Mouse (Mus musculus) spleen, postnatal 14 days (tissue): ENCODE measurements around the gene Dapk2.

Experiments used
- DNase-seq, 2 experiments: peaks; one replicate each; pipeline ENCODE4 v3.0.0; 2021 to 2022; ENCODE audit warnings: low spot score in 2 of 2

Gene Dapk2

GRCm38 (mm10) chr9:66231820-66232479 lies 73.9 kb downstream of the Dapk2 start:
- no peak for DNase-seq

GRCm38 (mm10) chr9:66236615-66237014 lies 78.6 kb downstream of the Dapk2 start:
- DNase-seq = no peak

- DNase-seq = no peak
Measured at GRCm38 (mm10) chr9:66237742-66238141, 79.7 kb downstream of the Dapk2 start.

- DNase-seq = no peak
Measured at GRCm38 (mm10) chr9:66239173-66239572, 81.2 kb downstream of the Dapk2 start.

GRCm38 (mm10) chr9:66239691-66240090 lies 81.7 kb downstream of the Dapk2 start:
- no peak for DNase-seq

- no peak for DNase-seq
Measured at GRCm38 (mm10) chr9:66240493-66240892, 82.5 kb downstream of the Dapk2 start.

GRCm38 (mm10) chr9:66240991-66241390 lies 83.0 kb downstream of the Dapk2 start:
- DNase-seq = peak in 1 of 2 experiments; percentile 23

GRCm38 (mm10) chr9:66241722-66242121 lies 83.7 kb downstream of the Dapk2 start:
- DNase-seq = no peak

- no peak for DNase-seq
Measured at GRCm38 (mm10) chr9:66243240-66243639, 85.2 kb downstream of the Dapk2 start.

- no peak for DNase-seq
Measured at GRCm38 (mm10) chr9:66244079-66244478, 86.1 kb downstream of the Dapk2 start.

- DNase-seq = no peak
Measured at GRCm38 (mm10) chr9:66245707-66246106, 87.7 kb downstream of the Dapk2 start.

- no peak for DNase-seq
Measured at GRCm38 (mm10) chr9:66249281-66249680, 91.3 kb downstream of the Dapk2 start.

- DNase-seq = no peak
Measured at GRCm38 (mm10) chr9:66251159-66251691, 93.2 kb downstream of the Dapk2 start.

GRCm38 (mm10) chr9:66261741-66262140 lies 103.7 kb downstream of the Dapk2 start:
- DNase-seq = no peak

- no peak for DNase-seq
Measured at GRCm38 (mm10) chr9:66263701-66264100, 105.7 kb downstream of the Dapk2 start.

GRCm38 (mm10) chr9:66265645-66266044 lies 107.6 kb downstream of the Dapk2 start:
- no peak for DNase-seq

GRCm38 (mm10) chr9:66266237-66267170 lies 108.5 kb downstream of the Dapk2 start:
- DNase-seq = no peak

- DNase-seq = no peak
Measured at GRCm38 (mm10) chr9:66268804-66269203, 110.8 kb downstream of the Dapk2 start.

GRCm38 (mm10) chr9:66270038-66270437 lies 112.0 kb downstream of the Dapk2 start:
- DNase-seq = no peak

- DNase-seq = no peak
Measured at GRCm38 (mm10) chr9:66271726-66272125, 113.7 kb downstream of the Dapk2 start.

GRCm38 (mm10) chr9:66273632-66274031 lies 115.6 kb downstream of the Dapk2 start:
- no peak for DNase-seq

- DNase-seq = no peak
Measured at GRCm38 (mm10) chr9:66274657-66275056, 116.6 kb downstream of the Dapk2 start.
